Mouse (Mus musculus): Measurements from ENCODE around the gene Tmem38b.
"Not testable (repeated sequence)": the region's sequence is repeated elsewhere in the genome, so short reads cannot be mapped to it uniquely, and the experiment has no call there.

Tmem38b gene

DNA sequence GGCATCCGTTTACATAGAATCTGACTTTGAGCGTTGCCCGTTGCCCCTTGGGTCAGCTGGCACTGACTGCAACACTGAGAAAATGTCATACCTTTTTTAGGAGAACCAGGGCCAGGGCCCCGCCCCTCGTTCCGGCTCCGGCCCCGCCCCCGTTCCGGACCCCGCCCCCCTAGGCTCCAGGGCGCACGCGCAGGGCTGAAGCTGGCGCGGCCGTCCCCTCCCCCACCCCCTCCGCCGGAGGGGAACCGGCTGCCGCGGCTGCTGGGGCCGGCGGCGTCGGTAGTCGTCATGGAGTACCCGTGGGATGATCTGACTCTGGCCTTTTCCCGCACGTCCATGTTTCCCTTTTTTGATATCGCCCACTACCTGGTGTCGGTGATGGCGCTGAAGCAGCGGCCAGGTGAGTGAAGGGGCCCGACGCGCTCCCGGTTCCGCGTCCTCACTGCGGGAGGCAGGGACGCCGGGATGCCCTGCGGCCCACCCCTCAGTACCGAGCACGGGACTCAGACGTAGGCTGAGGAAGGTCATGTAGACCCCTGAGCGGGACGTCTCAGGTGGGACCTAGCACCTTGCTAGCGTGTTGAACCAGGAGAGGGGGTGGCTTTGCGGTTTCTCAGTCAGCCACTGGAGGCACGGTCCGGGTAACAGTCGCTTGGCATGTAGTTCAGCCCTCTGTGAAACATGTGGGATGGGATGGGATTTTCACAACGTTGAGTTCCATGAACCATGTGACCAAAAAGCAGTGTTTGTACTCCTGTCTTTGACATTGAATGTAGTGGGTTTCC lies at the start of gene Tmem38b:
TSS of gene Tmem38b (plus strand) at position 225 of the 785 bp plus-strand sequence.
- DNase-seq (ENCODE audit: low spot score): no peak

DNA sequence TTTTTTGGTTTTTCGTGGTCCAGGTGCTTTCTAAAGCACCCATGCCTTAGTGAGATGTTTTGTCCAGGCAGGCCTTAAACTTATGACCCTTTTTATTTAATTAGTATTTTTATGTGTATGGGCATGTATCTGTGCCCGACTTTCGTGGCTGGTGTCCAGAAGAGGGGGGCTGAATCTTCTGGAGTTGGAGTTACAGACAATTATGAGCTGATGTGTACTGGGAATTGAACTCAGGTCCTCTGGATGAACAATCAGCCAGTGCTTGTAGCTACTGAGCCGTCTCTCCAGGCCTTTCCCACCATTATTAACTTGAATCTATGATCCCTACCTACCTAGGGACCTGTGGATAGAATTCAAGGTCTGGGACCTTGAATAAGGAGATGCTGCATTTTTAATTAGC lies 44.4 kb upstream of the Tmem38b start:
- no peak for DNase-seq (ENCODE audit: low spot score)

DNA sequence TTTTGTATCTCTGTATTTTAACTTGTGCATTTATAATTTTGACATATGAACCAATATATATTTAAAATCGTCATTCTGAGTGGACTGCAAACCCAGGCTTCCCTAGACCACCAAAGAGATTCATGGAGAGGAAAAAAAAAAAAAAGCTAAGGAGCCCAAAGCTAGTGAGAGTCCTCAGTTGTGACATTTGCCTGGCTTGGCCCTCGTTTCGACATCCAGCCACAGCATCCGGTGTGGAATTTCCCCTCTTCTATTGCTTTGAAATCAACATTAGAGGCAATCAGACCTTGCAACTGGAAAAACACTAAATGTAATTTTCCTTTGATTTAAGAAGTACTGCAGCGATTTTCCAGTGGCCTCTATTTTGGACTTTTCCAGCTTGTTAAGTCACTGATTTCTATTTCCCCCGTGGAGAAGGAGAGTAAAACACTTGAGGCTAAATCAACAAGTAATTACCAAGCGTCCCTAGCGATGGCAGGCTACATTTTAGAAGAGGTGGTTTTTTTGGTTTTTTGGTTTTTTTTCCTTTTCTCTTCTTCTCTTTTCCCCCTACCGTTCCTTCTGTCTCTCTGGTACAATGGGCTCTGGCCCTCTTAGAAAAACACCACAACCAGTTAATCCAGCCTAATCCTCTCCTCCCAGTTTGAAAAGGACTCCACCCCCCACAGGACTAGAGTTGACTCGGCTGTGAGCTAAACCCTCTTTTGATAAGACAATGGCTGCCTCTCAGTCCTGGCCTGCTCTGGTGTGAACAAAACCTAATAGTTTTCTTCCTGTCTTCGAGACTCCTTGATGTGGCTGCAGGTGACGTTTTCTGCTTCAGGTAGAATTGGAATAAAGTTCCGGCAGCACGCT lies 43.4 kb upstream of the Tmem38b start:
- no peak for DNase-seq (ENCODE audit: low spot score)

DNA sequence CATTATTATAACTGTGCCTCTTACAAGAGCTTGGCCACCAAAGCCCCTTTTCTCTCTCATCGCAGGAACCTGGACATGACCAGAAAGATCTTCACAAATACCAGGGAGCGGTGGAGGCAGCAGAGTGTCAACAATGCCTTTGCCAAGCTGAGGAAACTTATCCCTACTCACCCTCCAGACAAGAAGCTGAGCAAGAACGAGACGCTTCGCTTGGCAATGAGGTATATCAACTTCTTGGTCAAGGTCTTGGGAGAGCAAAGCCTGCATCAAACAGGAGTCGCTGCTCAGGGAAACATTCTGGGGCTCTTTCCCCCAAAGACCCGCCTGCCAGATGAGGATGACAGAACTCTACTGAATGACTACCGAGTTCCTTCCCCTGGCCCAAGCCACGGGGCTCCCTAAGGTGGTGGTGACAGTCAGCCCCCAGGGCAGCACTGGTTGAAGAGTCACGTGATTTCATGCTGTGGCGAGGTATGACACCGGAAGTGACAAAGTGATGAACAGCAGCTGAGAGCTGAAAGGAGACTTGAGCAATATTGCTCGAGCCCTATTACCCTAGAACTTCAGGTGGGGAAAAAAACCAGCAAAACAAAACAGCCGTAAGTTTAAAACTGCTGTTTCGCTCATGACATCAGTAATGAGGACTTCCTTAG lies 40.0 kb upstream of the Tmem38b start:
- DNase-seq (ENCODE audit: low spot score): no peak

DNA sequence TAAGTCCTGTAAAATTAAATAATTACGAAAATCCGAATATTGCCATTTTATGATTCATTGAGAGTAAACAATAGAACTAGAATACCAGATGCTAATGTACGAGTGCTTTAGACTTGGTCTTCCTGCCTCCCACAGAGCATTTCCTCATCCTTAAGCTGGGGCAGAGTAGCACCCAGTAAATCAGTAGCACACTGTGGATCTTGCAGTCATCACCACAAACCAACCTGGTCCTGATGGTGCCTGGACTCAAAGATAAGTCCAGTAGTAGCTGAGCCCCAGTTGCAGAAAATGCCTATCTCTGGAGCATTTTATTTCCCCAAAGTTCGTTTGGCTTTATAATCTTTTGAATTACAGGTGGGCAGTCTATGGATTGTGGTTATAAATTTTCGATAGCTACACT lies 39.0 kb upstream of the Tmem38b start:
- no peak for DNase-seq (ENCODE audit: low spot score)

DNA sequence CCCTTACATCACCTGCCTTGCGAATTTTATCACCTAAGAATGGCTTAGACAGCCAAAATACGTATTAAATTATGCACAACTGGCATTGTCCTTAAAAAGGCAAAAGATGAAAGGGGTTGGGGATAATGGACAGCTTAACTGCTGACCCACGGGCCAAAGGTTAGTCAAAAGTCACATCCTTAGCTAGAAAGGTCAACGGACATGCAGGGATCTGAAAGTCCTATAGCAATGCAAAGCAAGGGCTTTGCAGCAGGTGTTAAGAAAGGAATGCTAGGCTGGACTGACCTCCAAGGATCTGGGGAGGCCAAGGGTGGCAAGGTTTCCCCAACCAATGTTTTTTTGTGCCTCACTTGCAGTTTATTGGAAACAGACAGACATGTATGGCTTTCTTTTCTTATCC lies 36.5 kb upstream of the Tmem38b start:
- no peak for DNase-seq (ENCODE audit: low spot score)

DNA sequence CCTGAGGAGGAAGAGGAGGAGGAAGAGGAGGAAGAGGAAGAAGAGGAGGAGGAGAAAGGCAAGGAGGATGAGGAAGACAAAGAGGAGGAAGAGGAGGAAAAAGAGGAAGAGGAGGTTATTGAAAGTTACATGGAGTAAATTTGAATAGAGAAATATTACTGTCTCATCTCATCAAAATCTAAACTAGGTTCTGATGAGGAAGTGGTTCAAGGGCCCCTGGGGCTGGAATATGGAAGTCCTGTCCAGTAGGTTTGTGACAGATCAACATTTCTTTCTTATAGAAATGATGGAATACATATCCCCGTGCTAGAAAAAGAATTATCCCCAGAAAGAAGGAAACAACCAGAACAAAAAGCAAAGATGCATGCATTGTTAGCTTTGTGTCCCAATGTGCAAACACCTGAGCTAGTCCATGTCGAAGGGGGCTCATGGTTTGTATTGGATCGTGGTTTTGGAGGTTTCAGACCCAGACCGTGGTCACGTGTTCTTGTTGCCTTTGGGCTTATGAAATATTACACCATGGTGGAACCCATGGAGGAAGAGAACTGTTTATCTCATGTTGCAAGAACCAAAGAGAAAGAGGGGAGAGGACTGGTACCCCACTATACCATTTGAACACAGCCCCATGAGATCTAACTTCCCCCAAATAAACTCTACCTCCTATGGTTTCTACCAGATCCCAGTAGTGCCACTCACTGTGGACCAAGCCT lies 31.4 kb upstream of the Tmem38b start:
- no peak for DNase-seq (ENCODE audit: low spot score)

DNA sequence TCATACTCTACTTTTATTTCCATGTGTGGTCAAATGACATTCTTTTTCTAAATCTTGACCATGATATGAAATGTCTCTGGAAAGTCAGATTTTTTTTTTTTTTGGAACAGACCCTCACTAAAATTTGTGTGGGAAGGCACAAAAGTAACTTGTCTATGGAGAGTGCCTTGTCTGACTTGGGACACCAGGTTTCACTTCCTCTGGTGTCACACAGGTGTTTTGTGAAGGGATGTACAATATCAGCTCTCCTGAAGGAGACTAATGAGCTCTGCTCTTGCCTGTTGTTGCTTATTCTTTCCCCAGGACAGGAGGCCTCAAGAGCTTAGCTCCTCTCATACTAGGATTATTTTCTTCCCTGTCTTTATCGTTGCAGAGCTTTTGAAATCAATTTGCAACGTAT lies 30.8 kb upstream of the Tmem38b start:
- DNase-seq (ENCODE audit: low spot score): no peak

DNA sequence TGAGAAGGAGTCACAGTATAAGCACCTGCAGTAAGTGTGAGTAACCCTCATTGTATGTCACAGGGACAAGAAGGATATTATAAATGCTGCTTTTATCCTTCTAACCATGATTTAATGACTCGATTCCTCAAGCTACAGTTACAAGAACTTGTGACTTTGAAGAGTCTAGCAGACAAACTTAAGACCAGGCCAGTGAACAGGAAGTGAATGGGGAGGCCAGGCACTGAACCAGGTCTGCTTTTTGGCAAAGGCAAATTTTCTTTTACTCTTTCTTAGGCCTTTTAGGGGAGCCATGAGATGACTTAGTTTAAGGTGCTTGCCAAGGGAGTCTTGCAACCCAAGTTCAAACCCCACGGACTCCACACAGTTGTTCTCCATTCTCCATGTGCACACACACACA lies 30.1 kb upstream of the Tmem38b start:
- no peak for DNase-seq (ENCODE audit: low spot score)

DNA sequence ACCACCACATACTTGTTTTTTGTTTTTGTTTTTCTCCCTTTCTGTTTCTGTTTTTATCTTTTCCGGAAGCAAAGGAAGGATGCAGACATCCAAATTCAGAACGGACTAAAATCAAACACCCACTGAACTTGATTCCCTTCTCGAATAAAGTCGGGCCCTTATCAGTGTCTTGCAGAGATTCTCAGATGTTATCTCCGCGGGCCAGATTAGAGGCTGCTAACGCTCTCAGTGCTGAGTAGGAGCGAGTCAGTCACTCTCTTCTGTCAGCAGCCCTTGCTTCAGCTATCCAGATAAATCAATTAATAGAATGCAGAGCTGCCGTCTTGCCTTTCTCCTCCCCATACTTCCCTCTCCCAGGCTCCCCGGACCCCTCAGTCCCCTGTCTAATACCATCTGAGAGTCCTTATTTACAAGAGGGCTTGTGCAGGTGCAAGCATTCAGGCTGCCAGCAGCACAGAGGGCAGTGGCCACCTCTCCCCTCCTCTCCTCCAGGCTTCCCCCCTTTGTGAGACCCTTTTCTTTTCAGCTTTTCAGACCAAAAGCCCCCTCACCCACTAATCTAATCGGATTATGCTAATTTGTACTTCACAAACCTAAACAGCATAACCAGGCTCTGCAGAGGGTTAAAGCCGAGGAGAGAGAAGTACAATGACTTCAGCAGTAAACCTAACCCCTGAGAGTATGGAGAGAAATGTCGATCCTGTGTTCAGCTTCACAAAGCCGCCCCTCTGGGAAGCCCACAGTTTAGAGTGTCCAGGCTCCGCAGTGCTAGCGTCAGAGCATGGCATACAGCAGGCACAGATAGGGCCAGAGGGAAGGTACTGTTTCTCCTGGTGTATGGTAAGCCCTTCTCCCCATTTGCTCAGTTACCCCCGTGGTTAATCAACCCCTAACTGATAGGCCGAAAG lies 28.7 kb upstream of the Tmem38b start:
- DNase-seq (ENCODE audit: low spot score): no peak

DNA sequence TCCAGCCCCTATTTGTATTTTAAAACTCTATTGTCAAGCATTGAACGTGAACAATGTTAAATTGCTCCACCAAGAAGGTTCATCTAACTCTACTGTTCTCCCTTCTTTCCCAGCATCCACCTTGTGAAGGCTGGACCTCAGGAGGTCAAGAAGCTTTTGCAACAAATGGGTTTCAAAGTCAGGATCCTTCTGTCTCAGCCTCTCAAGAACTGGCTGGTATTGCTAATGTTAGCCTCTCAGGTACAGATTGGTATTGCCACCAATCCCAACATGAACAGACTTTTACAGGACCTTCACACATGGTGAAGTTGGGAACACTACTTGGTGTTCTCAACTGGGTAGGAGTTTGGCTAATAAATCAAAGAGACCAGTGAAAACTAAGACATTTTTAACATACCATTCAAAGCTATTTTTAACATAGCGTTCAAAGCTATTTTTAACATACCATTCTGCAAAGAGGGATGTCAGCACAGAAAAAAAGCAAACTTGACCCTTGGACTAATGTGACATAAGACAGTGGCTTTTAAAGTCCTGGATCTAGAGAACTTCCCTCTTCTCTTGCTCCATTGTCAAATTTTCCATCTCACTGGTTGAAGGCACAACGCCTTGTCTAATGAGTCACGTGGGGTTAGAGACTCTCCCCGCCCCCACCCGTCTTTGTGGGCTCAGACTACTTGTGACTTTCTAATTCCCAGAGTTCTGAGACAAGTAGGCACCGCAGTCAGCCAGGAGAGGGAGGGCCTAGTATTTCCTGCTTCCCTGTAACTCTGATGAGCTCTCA lies 26.8 kb upstream of the Tmem38b start:
- DNase-seq (ENCODE audit: low spot score): no peak

DNA sequence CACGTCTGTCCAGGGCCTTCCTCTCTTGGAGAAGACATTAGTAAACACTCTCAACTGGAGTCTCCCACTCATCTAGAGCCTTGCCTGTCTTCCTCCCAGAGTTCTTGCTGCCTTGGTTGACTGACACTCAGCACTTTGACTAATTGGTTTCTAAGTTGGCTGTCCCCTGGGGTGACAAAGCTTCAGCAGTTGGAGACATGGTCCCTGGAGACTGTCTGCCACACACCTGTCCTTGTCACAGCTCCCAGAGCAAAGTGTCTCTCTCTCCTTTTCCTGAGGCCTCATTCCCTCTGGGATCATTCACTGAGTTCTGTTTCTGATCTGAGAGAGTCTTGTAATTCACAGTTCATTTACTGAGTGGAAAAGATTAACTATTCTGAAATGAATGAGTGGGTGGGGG lies 26.1 kb upstream of the Tmem38b start:
- DNase-seq (ENCODE audit: low spot score): no peak

DNA sequence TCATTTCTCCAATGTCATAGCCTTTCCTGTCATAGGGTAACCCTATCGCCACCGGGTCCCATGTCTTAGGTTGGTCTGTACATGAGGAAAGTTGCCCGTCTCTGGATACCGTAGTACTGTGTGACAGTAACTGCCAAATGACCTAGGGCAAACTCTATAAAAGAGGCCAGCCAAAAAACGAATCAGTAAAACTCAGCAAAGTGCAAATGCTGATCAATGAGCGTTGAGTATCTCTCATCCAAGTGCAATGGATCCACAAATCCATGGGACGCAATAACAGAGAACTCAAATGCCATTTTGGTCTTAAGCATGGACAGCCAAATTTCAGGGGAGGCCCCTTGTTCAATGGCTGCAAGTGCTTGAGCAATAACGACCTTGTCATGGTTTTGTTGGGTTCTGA lies 22.2 kb upstream of the Tmem38b start:
- not testable (repeated sequence) for DNase-seq (ENCODE audit: low spot score)

DNA sequence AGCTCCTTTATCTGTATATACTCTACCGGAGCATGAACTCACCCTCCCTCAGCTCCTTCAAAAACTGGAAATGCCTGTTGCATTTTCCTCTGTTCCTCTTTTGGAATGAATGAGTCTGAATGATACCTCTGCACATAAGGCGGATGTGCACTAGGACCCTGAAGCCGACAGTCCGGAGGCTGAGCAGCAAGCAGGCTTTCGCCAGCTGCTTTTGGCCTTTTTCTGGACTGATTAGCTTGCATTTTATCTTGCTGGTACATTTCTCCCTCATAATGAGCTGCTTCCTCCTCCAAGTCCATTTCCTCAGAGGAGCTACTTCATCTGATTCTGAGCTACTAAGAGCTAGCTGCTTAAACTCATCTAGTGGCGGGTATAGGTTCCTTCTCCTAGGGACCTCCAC lies 19.4 kb upstream of the Tmem38b start:
- DNase-seq (ENCODE audit: low spot score): not testable (repeated sequence)

DNA sequence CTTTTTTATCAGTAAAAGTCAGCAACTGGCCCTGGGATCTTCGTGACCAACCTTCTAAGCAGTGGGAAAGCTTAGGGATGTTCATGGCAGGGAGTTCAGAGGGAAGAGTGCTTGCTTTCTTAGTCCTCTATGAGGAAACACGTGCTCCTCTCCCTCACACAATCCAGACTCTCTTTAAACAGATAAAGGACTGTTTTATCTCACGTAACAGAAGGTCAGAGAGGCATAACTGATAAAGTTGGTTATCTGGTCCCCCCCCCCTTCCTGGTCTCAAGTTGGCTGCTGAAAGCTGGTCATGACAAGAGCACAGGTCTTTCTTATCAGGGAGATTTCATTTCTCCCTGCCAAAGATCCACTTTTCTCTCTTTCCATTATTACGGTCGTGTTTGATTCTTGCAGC lies 7.5 kb upstream of the Tmem38b start:
- DNase-seq (ENCODE audit: low spot score): no peak

DNA sequence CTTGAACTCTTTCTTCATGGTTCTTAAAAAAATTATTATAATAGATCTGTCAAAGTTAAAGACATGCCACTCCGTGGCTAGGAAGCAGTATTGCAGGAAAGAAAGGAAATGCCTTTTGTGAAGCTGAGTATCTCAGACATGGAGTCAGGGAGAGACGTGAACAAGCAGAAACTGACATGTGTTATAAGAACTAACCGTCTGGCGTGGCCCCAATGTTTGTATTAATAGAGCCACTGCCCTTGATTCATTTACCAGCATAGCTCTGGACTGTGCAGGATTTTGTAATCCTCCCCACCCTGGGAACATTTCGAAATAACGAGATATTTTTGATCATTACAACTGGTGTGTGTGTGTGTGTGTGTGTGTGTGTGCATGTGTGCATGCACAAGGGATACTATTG lies 2.1 kb upstream of the Tmem38b start:
- DNase-seq (ENCODE audit: low spot score): no peak

DNA sequence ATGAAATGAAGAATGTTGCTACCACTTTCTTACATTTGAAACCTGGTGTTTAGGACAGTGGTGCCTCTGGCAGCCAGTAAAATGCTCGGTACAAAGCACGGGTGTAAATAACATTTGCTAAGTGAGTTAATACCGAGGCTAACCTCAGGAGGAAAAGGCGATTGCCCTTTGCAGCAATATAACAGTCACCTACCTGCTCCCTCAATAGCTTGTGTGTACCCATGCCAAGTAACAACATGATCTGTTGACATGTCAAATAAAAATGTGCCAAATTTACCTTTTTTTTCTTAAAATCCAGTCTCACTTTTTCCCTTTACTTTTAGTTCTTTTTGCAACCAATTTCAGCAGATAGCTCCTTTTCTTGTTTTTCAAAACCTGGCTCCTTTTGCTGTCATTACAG lies 1.0 kb upstream of the Tmem38b start:
- DNase-seq (ENCODE audit: low spot score): no peak

DNA sequence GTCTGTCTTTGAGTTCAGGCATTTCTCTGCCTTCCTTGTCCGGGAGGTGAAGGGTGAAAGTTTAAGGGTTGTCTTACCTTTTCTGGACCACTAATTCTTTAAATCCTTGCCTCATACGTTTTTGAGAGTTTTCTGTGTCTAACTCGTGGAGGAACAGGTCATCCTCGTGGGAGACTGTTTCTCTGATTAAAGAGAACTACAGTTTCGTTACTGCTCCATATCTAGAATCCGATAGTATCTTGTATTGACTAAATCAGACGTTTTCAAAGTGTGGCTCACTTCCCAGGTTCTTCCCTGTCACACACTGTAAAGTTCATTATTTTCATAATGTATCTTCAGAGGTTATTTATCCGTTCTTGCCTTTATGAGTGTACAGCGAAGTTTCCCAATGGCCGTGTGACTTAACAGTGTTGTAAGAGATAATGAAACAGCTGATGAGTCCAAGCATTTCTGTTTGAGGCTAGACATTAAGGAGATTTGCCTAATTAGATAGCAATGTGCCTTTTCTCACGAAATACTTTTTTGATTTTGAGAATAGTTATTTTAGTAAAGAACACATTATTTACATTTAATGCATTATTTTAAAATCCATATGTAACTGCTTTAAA lies 900 bp downstream of the Tmem38b start:
- no peak for DNase-seq (ENCODE audit: low spot score)

DNA sequence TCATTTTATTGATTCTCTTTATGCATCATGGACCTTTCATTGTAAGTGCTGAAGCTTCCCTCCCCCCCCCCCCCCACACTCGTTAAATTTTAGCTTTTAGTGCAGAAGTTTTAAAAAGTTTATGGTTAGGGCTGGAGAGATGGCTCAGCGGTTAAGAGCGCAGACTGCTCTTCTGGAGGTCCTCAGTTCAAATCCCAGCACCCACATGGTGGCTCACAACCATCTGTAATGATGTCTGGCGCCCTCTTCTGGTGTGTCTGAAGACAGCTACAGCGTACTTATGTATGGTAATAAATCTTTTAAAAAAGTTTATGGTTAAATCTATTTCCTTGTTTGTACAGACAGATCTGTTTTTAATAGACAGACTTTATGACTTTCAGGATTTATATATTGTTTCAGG lies 2.0 kb downstream of the Tmem38b start:
- DNase-seq (ENCODE audit: low spot score): no peak

DNA sequence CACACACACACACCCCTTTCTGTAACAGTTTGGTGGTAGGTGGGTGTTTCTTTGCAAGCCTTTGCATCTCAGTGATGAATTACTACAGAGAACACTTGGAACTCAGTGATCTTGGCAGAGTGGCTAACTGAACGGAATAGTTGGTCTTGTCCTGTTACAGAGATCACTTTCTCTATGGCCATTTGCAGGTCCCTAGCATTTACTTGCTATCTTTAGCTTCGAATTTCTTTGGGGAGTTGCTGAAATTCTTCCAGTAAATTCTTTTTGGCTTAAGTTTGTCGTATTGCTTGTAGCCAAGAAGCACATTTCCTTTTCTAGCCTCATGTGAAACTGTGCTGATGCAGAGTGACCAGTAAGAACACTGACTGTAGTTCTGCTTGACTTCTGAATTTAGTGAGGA lies 3.1 kb downstream of the Tmem38b start:
- no peak for DNase-seq (ENCODE audit: low spot score)
